In the genomic region with DNA sequence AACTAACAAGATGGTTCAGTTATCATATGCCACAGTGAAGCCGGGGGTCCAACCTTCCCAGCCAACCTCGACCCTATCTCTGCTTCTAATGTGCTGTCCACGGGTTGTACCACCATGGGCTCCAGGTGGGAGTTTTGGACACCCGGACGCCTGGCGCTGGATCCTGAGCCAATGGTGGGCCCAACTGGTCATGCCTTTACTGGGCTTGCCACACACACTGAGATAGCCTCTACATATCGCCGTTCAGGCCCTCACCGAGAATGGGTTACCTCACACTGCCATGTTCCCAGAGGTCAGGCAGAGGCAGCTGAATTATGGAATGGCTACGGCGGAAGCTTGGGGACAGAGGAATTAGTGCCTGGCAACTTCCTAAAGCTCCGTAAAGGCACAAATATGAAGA, we compare ENCODE assay signal across 29 mouse cellular contexts.
"Had no signal": no experiment of that assay in that cellular context is flagged by ENCODE, and none has a peak within 500 bp of the region (broad histone marks: within the 10 kb centered on the region; RNA-seq: fewer than 3 reads in every experiment).

No protein-coding gene starts in this region.

- H3K27me3 ChIP-seq: hindbrain, embryonic 15.5 days; intestine, embryonic 15.5 days; kidney, embryonic 15.5 days had no signal

- H3K36me3 ChIP-seq: heart, embryonic 12.5 days; heart, embryonic 13.5 days; heart, embryonic 15.5 days; hindbrain, embryonic 10.5 days; hindbrain, embryonic 12.5 days; hindbrain, embryonic 13.5 days; hindbrain, embryonic 15.5 days; intestine, embryonic 15.5 days; kidney, embryonic 15.5 days had no signal

- H3K27ac ChIP-seq: heart, embryonic 13.5 days; heart, embryonic 15.5 days; hindbrain, embryonic 10.5 days; hindbrain, embryonic 12.5 days; hindbrain, embryonic 13.5 days; hindbrain, embryonic 14.5 days; hindbrain, embryonic 15.5 days; hindbrain, postnatal 0 days; intestine, embryonic 15.5 days; kidney, embryonic 15.5 days; kidney, postnatal 0 days; layer of hippocampus, adult 2 months; left cerebral cortex, adult 2 months had no signal

- DNase-seq: heart, postnatal 10 days; heart, postnatal 14 days; heart, postnatal 36 days; heart, postnatal 4 days; kidney, adult 11 months; kidney, adult 18-20 months; kidney, adult 2 months; kidney, adult 8-10 months; kidney, adult 9 months; kidney, postnatal 10 days; kidney, postnatal 14 days; kidney, postnatal 25 days; kidney, postnatal 36 days; kidney, postnatal 4 days; layer of hippocampus, adult 9-11 months had no signal

- H3K4me3 ChIP-seq: heart, embryonic 12.5 days; heart, embryonic 13.5 days; heart, embryonic 15.5 days; hindbrain, embryonic 10.5 days; hindbrain, embryonic 12.5 days; hindbrain, embryonic 13.5 days; hindbrain, embryonic 15.5 days; intestine, embryonic 15.5 days; kidney, embryonic 15.5 days; layer of hippocampus, adult 2 months; left cerebral cortex, adult 2 months had no signal

- H3K4me1 ChIP-seq: hindbrain, embryonic 12.5 days; intestine, embryonic 15.5 days had no signal
